Comparison of ENCODE assay signal across 21 mouse cellular contexts in genomic region chr13:70733206-70733605, GRCm38 (mm10).
DNase-seq lines count a peak whose midpoint lies in the region; ATAC-seq and TF ChIP-seq lines count a peak whose summit lies in the region.
"Had no signal": no experiment of that assay in that cellular context is flagged by ENCODE, and none has a peak within 500 bp of the region (broad histone marks: within the 10 kb centered on the region; RNA-seq: fewer than 3 reads in every experiment).

No protein-coding gene starts in this region.

- intact Hi-C loops in gastrocnemius, adult 2 months (cut with DNase I) = no loop called here
- intact Hi-C loops in gastrocnemius, postnatal 14 days (cut with DNase I; ENCODE audit: low total_unique reads) = no loop called here

- TF ChIP-seq POLR2A in liver, adult 2 months (IDR thresholded peaks at IDR 0.05; ENCODE audit: extremely low read depth, insufficient read depth, low read length) = no peak
- TF ChIP-seq POLR2A in embryonic fibroblast, embryonic 13.5 days (IDR thresholded peaks at IDR 0.05; ENCODE audit: low read depth, low read length) = no peak

- 19% methylated on average over 2 of the region's 2 CpGs for WGBS in liver, adult 2 months
- 41% methylated on average over 2 of the region's 2 CpGs for WGBS in liver, embryonic 12.5 days (ENCODE audit: insufficient replicate concordance)
- WGBS in intestine, postnatal 0 days = 20% methylated on average over 2 of the region's 2 CpGs

- no peaks in the 10 kb centered on the region for H3K36me3 ChIP-seq in liver, adult 2 months (ENCODE audit: control insufficient read depth, insufficient read depth, low read length)
- H3K36me3 ChIP-seq in liver, embryonic 12.5 days = no peaks in the 10 kb centered on the region
- H3K36me3 ChIP-seq in intestine, postnatal 0 days (ENCODE audit: control insufficient read depth, insufficient read depth) = no peaks in the 10 kb centered on the region
- H3K36me3 ChIP-seq: embryonic facial prominence, embryonic 12.5 days; forebrain, embryonic 12.5 days; limb, embryonic 12.5 days; midbrain, embryonic 12.5 days had no signal

- no peaks in the 10 kb centered on the region for H3K9me3 ChIP-seq in liver, embryonic 12.5 days (replicated peaks)
- H3K9me3 ChIP-seq in intestine, postnatal 0 days (ENCODE audit: control insufficient read depth) = no peaks in the 10 kb centered on the region
- H3K9me3 ChIP-seq: embryonic facial prominence, embryonic 12.5 days; forebrain, embryonic 12.5 days; kidney, embryonic 15.5 days; limb, embryonic 12.5 days; midbrain, embryonic 12.5 days had no signal

- no peak overlapping the region for H3K4me3 ChIP-seq in gastrocnemius, adult 2 months
- no peak overlapping the region for H3K4me3 ChIP-seq in liver, adult 2 months (ENCODE audit: insufficient read depth, low read depth, low read length)
- no peak overlapping the region for H3K4me3 ChIP-seq in liver, embryonic 12.5 days
- no peak overlapping the region for H3K4me3 ChIP-seq in embryonic fibroblast, embryonic 13.5 days (ENCODE audit: insufficient read depth, low read length)
- no peak overlapping the region for H3K4me3 ChIP-seq in intestine, postnatal 0 days (ENCODE audit: low read depth, low read length)
- H3K4me3 ChIP-seq: embryonic facial prominence, embryonic 12.5 days; erythroblast, embryonic 14.5 days; forebrain, embryonic 12.5 days; kidney, embryonic 15.5 days; limb, embryonic 12.5 days; midbrain, embryonic 12.5 days had no signal

- TF ChIP-seq CTCF in gastrocnemius, adult 2 months (IDR thresholded peaks at IDR 0.05) = no peak
- TF ChIP-seq CTCF in liver, adult 2 months (IDR thresholded peaks at IDR 0.05; ENCODE audit: low read depth, low read length) = no peak
- no peak for TF ChIP-seq CTCF in embryonic fibroblast, embryonic 13.5 days (IDR thresholded peaks at IDR 0.05; ENCODE audit: borderline replicate concordance, insufficient read depth, low read length)
- 0 out of 2 replicates have a peak, but pooled peaks have one; percentile 7 for TF ChIP-seq CTCF in intestine, postnatal 0 days (IDR thresholded peaks at IDR 0.05; ENCODE audit: low read depth)

- H3K27ac ChIP-seq in gastrocnemius, adult 2 months = no peak overlapping the region
- H3K27ac ChIP-seq in liver, adult 2 months (replicated peaks; ENCODE audit: insufficient read depth, low read depth, low read length) = no peak overlapping the region
- no peak overlapping the region for H3K27ac ChIP-seq in liver, embryonic 12.5 days
- H3K27ac ChIP-seq in embryonic fibroblast, embryonic 13.5 days (ENCODE audit: insufficient read depth, low read length) = peak overlapping the region; percentile 72
- no peak overlapping the region for H3K27ac ChIP-seq in intestine, postnatal 0 days (ENCODE audit: low read depth, low read length)
- H3K27ac ChIP-seq: embryonic facial prominence, embryonic 12.5 days; forebrain, embryonic 12.5 days; kidney, embryonic 15.5 days; limb, embryonic 12.5 days; liver, embryonic 14.5 days; midbrain, embryonic 12.5 days had no signal

- no peak overlapping the region for H3K4me2 ChIP-seq in liver, embryonic 12.5 days
- H3K4me2 ChIP-seq in intestine, postnatal 0 days (replicated peaks; ENCODE audit: low read depth) = no peak overlapping the region
- H3K4me2 ChIP-seq: embryonic facial prominence, embryonic 12.5 days; forebrain, embryonic 12.5 days; kidney, embryonic 15.5 days; limb, embryonic 12.5 days; midbrain, embryonic 12.5 days had no signal

- no peak for ATAC-seq in liver, embryonic 12.5 days
- no peak for ATAC-seq in intestine, postnatal 0 days
- ATAC-seq: CD4-positive, CD25-positive, alpha-beta regulatory T cell, adult 4 months; hindbrain, embryonic 16.5 days had no signal

- no peaks in the 10 kb centered on the region for H3K79me2 ChIP-seq in liver, adult 2 months (ENCODE audit: control insufficient read depth, insufficient read depth, low read length)

- no peak overlapping the region for H3K9ac ChIP-seq in liver, adult 2 months (ENCODE audit: low read depth, low read length)
- no peak overlapping the region for H3K9ac ChIP-seq in liver, embryonic 12.5 days
- no peak overlapping the region for H3K9ac ChIP-seq in intestine, postnatal 0 days (ENCODE audit: low read depth, low read length)
- H3K9ac ChIP-seq: embryonic facial prominence, embryonic 12.5 days; forebrain, embryonic 12.5 days; kidney, embryonic 15.5 days; limb, embryonic 12.5 days; liver, embryonic 14.5 days; midbrain, embryonic 12.5 days had no signal

- H3K27me3 ChIP-seq in liver, adult 2 months (ENCODE audit: control insufficient read depth, insufficient read depth, low read length) = no peaks in the 10 kb centered on the region
- H3K27me3 ChIP-seq in liver, embryonic 12.5 days (replicated peaks) = no peaks in the 10 kb centered on the region
- H3K27me3 ChIP-seq in intestine, postnatal 0 days (replicated peaks; ENCODE audit: control insufficient read depth, insufficient read depth, low read length) = no peaks in the 10 kb centered on the region
- H3K27me3 ChIP-seq: embryonic facial prominence, embryonic 12.5 days; forebrain, embryonic 12.5 days; kidney, embryonic 15.5 days; limb, embryonic 12.5 days; midbrain, embryonic 12.5 days had no signal

- no peaks in the 10 kb centered on the region for H3K4me1 ChIP-seq in liver, adult 2 months (ENCODE audit: control insufficient read depth, insufficient read depth, low read length)
- H3K4me1 ChIP-seq in liver, embryonic 12.5 days = no peaks in the 10 kb centered on the region
- peaks cover 36% of the 10 kb centered on the region for H3K4me1 ChIP-seq in embryonic fibroblast, embryonic 13.5 days (ENCODE audit: control insufficient read depth, insufficient read depth, low read length)
- H3K4me1 ChIP-seq in intestine, postnatal 0 days (replicated peaks; ENCODE audit: control insufficient read depth, insufficient read depth, low read length) = no peaks in the 10 kb centered on the region; the same call in 1 of the 2 replicates

- peak; percentile 23 for DNase-seq in gastrocnemius, adult 2 months
- no peak for DNase-seq in gastrocnemius, postnatal 14 days
- DNase-seq in liver, adult 2 months (ENCODE audit: extremely low read depth, low read depth, low spot score) = peak; percentile 20
- no peak for DNase-seq in ovary, postnatal 14 days (ENCODE audit: low spot score)
- DNase-seq in layer of hippocampus, postnatal 10 days (ENCODE audit: low spot score in 2 of 2) = no peak
- DNase-seq: cerebellum, adult 2 months; kidney, adult 11 months; kidney, postnatal 36 days; lung, postnatal 14 days had no signal

Comparison
In these comparisons a context has a peak if more than half of its experiments do, and no peak if none do; other contexts are left out.
1. DNase-seq: peak in gastrocnemius, adult 2 months (single experiment) and liver, adult 2 months (single experiment); none in gastrocnemius, postnatal 14 days (single experiment), ovary, postnatal 14 days (single experiment) and layer of hippocampus, postnatal 10 days (0 of 2).